ENCODE assay signal across 8 mouse cellular contexts in the genomic region with DNA sequence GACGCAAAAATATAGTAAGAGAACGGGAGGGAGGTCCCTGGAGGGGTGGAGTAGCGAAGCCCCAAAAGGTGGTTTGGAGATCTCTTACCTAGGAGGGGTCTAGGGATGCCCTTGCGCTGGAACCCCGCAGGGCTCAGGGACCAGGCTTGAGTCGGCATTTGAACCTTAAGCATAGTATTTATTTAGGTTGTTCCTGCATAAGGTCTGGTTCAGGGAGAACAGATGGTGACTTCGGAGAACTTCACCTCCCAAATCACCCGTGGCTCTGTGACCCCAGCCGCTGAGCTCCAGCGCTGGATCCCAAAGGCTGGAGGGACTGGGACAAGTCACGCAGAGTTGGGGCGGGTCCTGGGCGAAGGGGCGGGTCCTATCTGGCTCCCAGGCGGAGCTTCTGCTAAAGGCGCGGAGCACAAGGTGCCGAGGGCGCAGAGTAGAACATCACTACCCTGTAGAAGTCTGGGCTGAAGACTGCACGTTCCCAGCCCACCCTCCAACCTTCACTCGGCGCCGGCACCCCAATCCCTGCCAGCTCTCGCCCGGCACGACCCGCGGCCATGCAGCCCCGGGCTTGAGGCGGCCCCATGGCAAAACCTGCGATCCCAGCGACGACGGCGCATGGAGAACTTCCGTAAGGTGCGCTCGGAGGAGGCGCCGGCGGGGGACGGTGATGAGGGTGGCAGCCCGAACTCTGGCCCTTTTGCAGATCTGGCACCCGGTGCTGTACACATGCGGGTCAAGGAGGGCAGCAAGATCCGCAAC. TPM values are rescaled to one million over a fixed set of nuclear protein-coding genes. Genes with fewer than 3 reads are reported as not detected.
DNase-seq lines count a peak whose midpoint lies in the region; ATAC-seq and TF ChIP-seq lines count a peak whose summit lies in the region.

Rpp25 (plus strand) TSS at position 405 of the 759 bp plus-strand sequence.

- H3K9me3 ChIP-seq in forebrain, embryonic 10.5 days: no peaks in the 10 kb centered on the region
- H3K9me3 ChIP-seq in heart, embryonic 15.5 days (replicated peaks): no peaks in the 10 kb centered on the region
- H3K9me3 ChIP-seq in kidney, postnatal 0 days (replicated peaks; ENCODE audit: low read length): no peaks in the 10 kb centered on the region
- no peaks in the 10 kb centered on the region for H3K9me3 ChIP-seq in liver, embryonic 16.5 days (replicated peaks; ENCODE audit: control insufficient read depth, low read length)

- TF ChIP-seq POLR2A in thymus, adult 2 months (IDR thresholded peaks at IDR 0.05; ENCODE audit: control insufficient read depth, extremely low read depth, insufficient read depth, low read length, poor library complexity): no peak

- H3K36me3 ChIP-seq in thymus, adult 2 months (ENCODE audit: control insufficient read depth, insufficient read depth, low read length): no peaks in the 10 kb centered on the region
- no peaks in the 10 kb centered on the region for H3K36me3 ChIP-seq in forebrain, embryonic 10.5 days (replicated peaks)
- H3K36me3 ChIP-seq in heart, embryonic 15.5 days: no peaks in the 10 kb centered on the region
- no peaks in the 10 kb centered on the region for H3K36me3 ChIP-seq in kidney, postnatal 0 days (ENCODE audit: insufficient read depth, low read length)
- H3K36me3 ChIP-seq in liver, embryonic 16.5 days (ENCODE audit: control insufficient read depth, insufficient read depth): no peaks in the 10 kb centered on the region

- H3K4me2 ChIP-seq in heart, embryonic 15.5 days: peak within 1 kb of the TSS; percentile 94
- H3K4me2 ChIP-seq in kidney, postnatal 0 days (ENCODE audit: low read length): peak within 1 kb of the TSS; percentile 92
- H3K4me2 ChIP-seq in liver, embryonic 16.5 days (ENCODE audit: low read depth, low read length): peak within 1 kb of the TSS; percentile 72

- no peak for TF ChIP-seq CTCF in thymus, adult 2 months (IDR thresholded peaks at IDR 0.05; ENCODE audit: borderline replicate concordance, control insufficient read depth, extremely low read depth, insufficient read depth, low read length, poor library complexity)
- TF ChIP-seq CTCF in kidney, postnatal 0 days (IDR thresholded peaks at IDR 0.05; ENCODE audit: low read depth): no peak

- H3K27me3 ChIP-seq in thymus, adult 2 months (ENCODE audit: control insufficient read depth, insufficient read depth, low read length): peaks cover 35% of the 10 kb centered on the region
- H3K27me3 ChIP-seq in forebrain, embryonic 10.5 days (ENCODE audit: poor library complexity, severe bottlenecking): peaks cover 86% of the 10 kb centered on the region
- peaks cover 57% of the 10 kb centered on the region for H3K27me3 ChIP-seq in heart, embryonic 15.5 days
- H3K27me3 ChIP-seq in kidney, postnatal 0 days (ENCODE audit: insufficient read depth, low read length): peaks cover 33% of the 10 kb centered on the region
- peaks cover 76% of the 10 kb centered on the region for H3K27me3 ChIP-seq in liver, embryonic 16.5 days (ENCODE audit: control insufficient read depth, insufficient read depth, low read depth, low read length)

- H3K27ac ChIP-seq in thymus, adult 2 months (ENCODE audit: control insufficient read depth, insufficient read depth, low read length): no peak within 1 kb of the TSS
- H3K27ac ChIP-seq in forebrain, embryonic 10.5 days: peak within 1 kb of the TSS; percentile 59
- H3K27ac ChIP-seq in heart, embryonic 15.5 days: peak within 1 kb of the TSS; percentile 16; the same call in 1 of the 2 replicates
- peak within 1 kb of the TSS; percentile 37; the same call in 1 of the 2 replicates for H3K27ac ChIP-seq in kidney, postnatal 0 days
- no peak within 1 kb of the TSS for H3K27ac ChIP-seq in liver, embryonic 16.5 days (ENCODE audit: low read length)

- ATAC-seq in heart, embryonic 15.5 days (replicated peaks; ENCODE audit: insufficient number of reproducible peaks, insufficient read depth, low FRiP score, low read depth): peak; percentile 69
- ATAC-seq in kidney, postnatal 0 days (replicated peaks; ENCODE audit: low FRiP score, low read depth): peak; percentile 70; the same call in 1 of the 2 replicates
- no peak for ATAC-seq in liver, embryonic 16.5 days (ENCODE audit: low read depth)

- no peak for DNase-seq in thymus, adult 2 months
- DNase-seq in thymus, postnatal 4 days: no peak
- peak; percentile 53 for DNase-seq in forebrain, embryonic 10.5 days (ENCODE audit: extremely low spot score, low spot score)
- peak; percentile 60 for DNase-seq in kidney, postnatal 0 days (ENCODE audit: low spot score)
- peak; percentile 74 for DNase-seq in ovary, postnatal 36 days (ENCODE audit: low spot score)
- DNase-seq in spleen, adult 12 weeks (ENCODE audit: low spot score): no peak

- H3K4me3 ChIP-seq in thymus, adult 2 months (ENCODE audit: control insufficient read depth, insufficient read depth, low read length): peak within 1 kb of the TSS; percentile 36
- peak within 1 kb of the TSS; percentile 57 for H3K4me3 ChIP-seq in forebrain, embryonic 10.5 days
- H3K4me3 ChIP-seq in heart, embryonic 15.5 days: peak within 1 kb of the TSS; percentile 52
- peak within 1 kb of the TSS; percentile 40 for H3K4me3 ChIP-seq in kidney, postnatal 0 days (replicated peaks; ENCODE audit: low read depth, low read length)
- peak within 1 kb of the TSS; percentile 47 for H3K4me3 ChIP-seq in liver, embryonic 16.5 days (ENCODE audit: low read depth, low read length)

- H3K9ac ChIP-seq in heart, embryonic 15.5 days: peak within 1 kb of the TSS; percentile 48
- peak within 1 kb of the TSS; percentile 35; the same call in 1 of the 2 replicates for H3K9ac ChIP-seq in kidney, postnatal 0 days (ENCODE audit: low read depth, low read length)
- no peak within 1 kb of the TSS; the same call in 1 of the 2 replicates for H3K9ac ChIP-seq in liver, embryonic 16.5 days (ENCODE audit: low read depth, low read length)

- WGBS in thymus, adult 2 months: 2% methylated on average over 46 of the region's 46 CpGs
- under 1% methylated on average over 46 of the region's 46 CpGs for WGBS in forebrain, embryonic 10.5 days
- 1% methylated on average over 46 of the region's 46 CpGs for WGBS in heart, embryonic 15.5 days
- WGBS in kidney, postnatal 0 days: under 1% methylated on average over 46 of the region's 46 CpGs
- under 1% methylated on average over 46 of the region's 46 CpGs for WGBS in liver, embryonic 16.5 days (ENCODE audit: insufficient replicate concordance)

- peaks cover 11% of the 10 kb centered on the region for H3K4me1 ChIP-seq in thymus, adult 2 months (replicated peaks; ENCODE audit: control insufficient read depth, insufficient read depth, low read length)
- peaks cover 57% of the 10 kb centered on the region for H3K4me1 ChIP-seq in forebrain, embryonic 10.5 days
- peaks cover 46% of the 10 kb centered on the region for H3K4me1 ChIP-seq in heart, embryonic 15.5 days (replicated peaks)
- H3K4me1 ChIP-seq in kidney, postnatal 0 days (replicated peaks; ENCODE audit: insufficient read depth, low read length): peaks cover 21% of the 10 kb centered on the region
- H3K4me1 ChIP-seq in liver, embryonic 16.5 days (ENCODE audit: control insufficient read depth, low read depth, low read length): peaks cover 31% of the 10 kb centered on the region

RNA-seq across cellular contexts. Expression of gene Rpp25, which starts in this region (rescaled TPM):
- polyA plus RNA-seq in thymus, adult 2 months (2012; rRNA removed): 0.26 and 0.75 TPM in 2 replicates
- 1.2 and 1.4 TPM in 2 replicates for polyA plus RNA-seq in forebrain, embryonic 10.5 days (2016; fragmentation: Nextera tagmentation; extraction: Ambion mirVana)
- polyA plus RNA-seq in heart, embryonic 15.5 days (2015; fragmentation: Nextera tagmentation; extraction: Ambion mirVana): 11.5 and 12.9 TPM in 2 replicates
- polyA plus RNA-seq in kidney, postnatal 0 days (2015; fragmentation: Nextera tagmentation; extraction: Ambion mirVana): 3.8 and 4.2 TPM in 2 replicates
- 0.41 and 0.57 TPM in 2 replicates for polyA plus RNA-seq in liver, embryonic 16.5 days (2015; fragmentation: Nextera tagmentation; extraction: Ambion mirVana)

Comparison
In these comparisons a context has a peak if more than half of its experiments do, and no peak if none do; other contexts are left out.
1. DNase-seq: peak in forebrain, embryonic 10.5 days (single experiment), kidney, postnatal 0 days (single experiment) and ovary, postnatal 36 days (single experiment); none in thymus, adult 2 months (single experiment), thymus, postnatal 4 days (single experiment) and spleen, adult 12 weeks (single experiment).
2. H3K27ac ChIP-seq: peak in forebrain, embryonic 10.5 days (single experiment), heart, embryonic 15.5 days (single experiment) and kidney, postnatal 0 days (single experiment); none in thymus, adult 2 months (single experiment) and liver, embryonic 16.5 days (single experiment).
3. Peak in every context shown above with its lines, with median percentiles within 50 percentile points of each other: H3K4me3 ChIP-seq and H3K4me2 ChIP-seq.